13 mouse cellular contexts compared by ENCODE assay signal in genomic region chr3:82359036-82359435, GRCm38 (mm10). TPM values are rescaled to one million over a fixed set of nuclear protein-coding genes. Genes with fewer than 3 reads are reported as not detected.
DNase-seq lines count a peak whose midpoint lies in the region; ATAC-seq and TF ChIP-seq lines count a peak whose summit lies in the region.
"Had no signal": no experiment of that assay in that cellular context is flagged by ENCODE, and none has a peak within 500 bp of the region (broad histone marks: within the 10 kb centered on the region; RNA-seq: fewer than 3 reads in every experiment).

No protein-coding gene starts in this region.

- intact Hi-C loops in heart, adult 2 months (cut with DNase I): loop anchor here (10.0 kb wide), 1 partner anchor 424 kb away; the partner anchor contains the start of gene Ctso

- no peaks in the 10 kb centered on the region for H3K9me3 ChIP-seq in forebrain, embryonic 12.5 days
- H3K9me3 ChIP-seq in limb, embryonic 10.5 days (replicated peaks): no peaks in the 10 kb centered on the region
- no peaks in the 10 kb centered on the region for H3K9me3 ChIP-seq in kidney, embryonic 16.5 days (ENCODE audit: low read length)
- H3K9me3 ChIP-seq: kidney, embryonic 15.5 days; megakaryocyte, embryonic 14.5 days had no signal

- no peak for TF ChIP-seq CTCF in heart, adult 2 months (IDR thresholded peaks at IDR 0.05)

- DNase-seq in cerebellum, adult 9-10 months: peak; percentile 19
- no peak for DNase-seq in cerebellum, postnatal 14 days
- peak; percentile 40 for DNase-seq in 3T3-L1 (ENCODE audit: low read depth, low spot score)
- DNase-seq in limb, embryonic 10.5 days (ENCODE audit: low spot score): no peak
- DNase-seq in adrenal gland, adult 8-10 months: no peak
- DNase-seq in heart, adult 2 months: no peak
- DNase-seq: heart, adult 18-20 months; right cerebral cortex, postnatal 14 days; thymus, adult 2 months had no signal

- WGBS in forebrain, embryonic 12.5 days: 91% methylated on average over 8 of the region's 8 CpGs
- WGBS in limb, embryonic 10.5 days: 82% methylated on average over 8 of the region's 8 CpGs
- 90% methylated on average over 8 of the region's 8 CpGs for WGBS in heart, adult 2 months
- 85% methylated on average over 8 of the region's 8 CpGs for WGBS in kidney, embryonic 16.5 days

- peak overlapping the region; percentile 84; the same call in 1 of the 2 replicates for H3K4me3 ChIP-seq in forebrain, embryonic 12.5 days (replicated peaks)
- peak overlapping the region; percentile 95; the same call in 1 of the 2 replicates for H3K4me3 ChIP-seq in limb, embryonic 10.5 days
- H3K4me3 ChIP-seq in heart, adult 2 months: no peak overlapping the region
- no peak overlapping the region for H3K4me3 ChIP-seq in kidney, embryonic 16.5 days (ENCODE audit: low read length)

- H3K4me2 ChIP-seq in forebrain, embryonic 12.5 days: no peak overlapping the region
- H3K4me2 ChIP-seq in kidney, embryonic 16.5 days (replicated peaks; ENCODE audit: low read depth, low read length): no peak overlapping the region

- H3K9ac ChIP-seq in forebrain, embryonic 12.5 days: no peak overlapping the region
- H3K9ac ChIP-seq in heart, adult 2 months (ENCODE audit: low read depth, low read length): no peak overlapping the region
- no peak overlapping the region for H3K9ac ChIP-seq in kidney, embryonic 16.5 days (replicated peaks; ENCODE audit: low read length)

- TF ChIP-seq EP300 in heart, adult 2 months (IDR thresholded peaks at IDR 0.05; ENCODE audit: insufficient read depth, low read depth, low read length): no peak

- H3K36me3 ChIP-seq in forebrain, embryonic 12.5 days (replicated peaks): peaks cover 12% of the 10 kb centered on the region
- peaks cover 9% of the 10 kb centered on the region for H3K36me3 ChIP-seq in limb, embryonic 10.5 days
- no peaks in the 10 kb centered on the region for H3K36me3 ChIP-seq in heart, adult 2 months (ENCODE audit: control insufficient read depth, insufficient read depth, low read length)
- H3K36me3 ChIP-seq in kidney, embryonic 16.5 days (ENCODE audit: insufficient read depth, low read length): 0 out of 2 replicates have a peak, but pooled peaks cover 4% of the 10 kb centered on the region

- no peaks in the 10 kb centered on the region for H3K27me3 ChIP-seq in forebrain, embryonic 12.5 days
- no peaks in the 10 kb centered on the region for H3K27me3 ChIP-seq in limb, embryonic 10.5 days (ENCODE audit: low read depth, poor library complexity, severe bottlenecking)
- H3K27me3 ChIP-seq in heart, adult 2 months (ENCODE audit: control insufficient read depth, insufficient read depth, low read length): no peaks in the 10 kb centered on the region
- no peaks in the 10 kb centered on the region for H3K27me3 ChIP-seq in kidney, embryonic 16.5 days (ENCODE audit: insufficient read depth, low read length)
- H3K27me3 ChIP-seq: kidney, embryonic 15.5 days; megakaryocyte, embryonic 14.5 days had no signal

- TF ChIP-seq POLR2A in heart, adult 2 months (IDR thresholded peaks at IDR 0.05; ENCODE audit: insufficient read depth, low read depth, low read length): no peak

- ATAC-seq in forebrain, embryonic 12.5 days (ENCODE audit: low FRiP score): no peak
- ATAC-seq in kidney, embryonic 16.5 days (ENCODE audit: low FRiP score, low TSS enrichment): no peak

- H3K79me2 ChIP-seq in heart, adult 2 months (replicated peaks; ENCODE audit: control insufficient read depth, insufficient read depth, low read length): no peaks in the 10 kb centered on the region

- H3K4me1 ChIP-seq in forebrain, embryonic 12.5 days: no peaks in the 10 kb centered on the region
- peaks cover 9% of the 10 kb centered on the region for H3K4me1 ChIP-seq in limb, embryonic 10.5 days
- H3K4me1 ChIP-seq in heart, adult 2 months (ENCODE audit: control insufficient read depth, insufficient read depth, low read length): no peaks in the 10 kb centered on the region; the same call in 1 of the 2 replicates
- peaks cover 6% of the 10 kb centered on the region; the same call in 1 of the 2 replicates for H3K4me1 ChIP-seq in kidney, embryonic 16.5 days (ENCODE audit: insufficient read depth, low read length)

- no peak overlapping the region for H3K27ac ChIP-seq in forebrain, embryonic 12.5 days
- H3K27ac ChIP-seq in limb, embryonic 10.5 days: no peak overlapping the region
- H3K27ac ChIP-seq in heart, adult 2 months: no peak overlapping the region
- no peak overlapping the region for H3K27ac ChIP-seq in kidney, embryonic 16.5 days (ENCODE audit: low read length)
- H3K27ac ChIP-seq: kidney, embryonic 15.5 days had no signal

RNA-seq across cellular contexts. Expression of gene Map9, which starts 1.2 kb away (rescaled TPM):
- 25.1 and 28.3 TPM in 2 replicates for polyA plus RNA-seq in forebrain, embryonic 12.5 days (2016; fragmentation: Nextera tagmentation; extraction: Ambion mirVana)
- 5.7 and 6.5 TPM in 2 replicates for polyA plus RNA-seq in limb, embryonic 10.5 days (2016; fragmentation: Nextera tagmentation; extraction: Ambion mirVana)
- total RNA-seq in adrenal gland, adult 8-10 months (2022): 1 to 10 TPM; 7.5 to 7.9 (median 7.7) TPM
- 1 to 10 TPM; 1.1 to 2.1 TPM for total RNA-seq in heart, adult 2 months (2021)
- 0.62 and 0.82 TPM in 2 replicates for polyA plus RNA-seq in heart, adult 2 months (2012; rRNA removed)
- 6.9 and 7.4 TPM in 2 replicates for polyA plus RNA-seq in kidney, embryonic 16.5 days (2015; fragmentation: Nextera tagmentation; extraction: Ambion mirVana)

Comparison
In these comparisons a context has a peak if more than half of its experiments do, and no peak if none do; other contexts are left out.
1. DNase-seq: peak in cerebellum, adult 9-10 months (single experiment) and 3T3-L1 (single experiment); none in cerebellum, postnatal 14 days (0 of 2), limb, embryonic 10.5 days (single experiment), adrenal gland, adult 8-10 months (single experiment) and heart, adult 2 months (0 of 2).
2. H3K4me3 ChIP-seq: peak in forebrain, embryonic 12.5 days (single experiment) and limb, embryonic 10.5 days (single experiment); none in heart, adult 2 months (single experiment) and kidney, embryonic 16.5 days (single experiment).